Mouse (Mus musculus): ENCODE results near the gene Abce1. TPM values are rescaled to one million over a fixed set of nuclear protein-coding genes. Genes with fewer than 3 reads are reported as not detected.
"Not testable (repeated sequence)": the region's sequence is repeated elsewhere in the genome, so short reads cannot be mapped to it uniquely, and the experiment has no call there.

Abce1 gene
- polyA plus RNA-seq, 1 experiment from 2014 or later: 142 TPM

GRCm38 (mm10) chr8:79680965-79681364 lies 30.6 kb downstream of the Abce1 start:
- WGBS: 43% methylated on average over 2 of the region's 2 CpGs
- no peaks in the 10 kb centered on the region for H3K9me3 ChIP-seq
- no peak for DNase-seq (ENCODE audit: low spot score)
- H3K36me3 ChIP-seq (replicated peaks): peaks cover 64% of the 10 kb centered on the region
- H3K4me1 ChIP-seq: peaks cover 8% of the 10 kb centered on the region
- H3K4me3 ChIP-seq: peak overlapping the region; percentile 52
- H3K27ac ChIP-seq (replicated peaks): no peak overlapping the region
- H3K27me3 ChIP-seq (replicated peaks; ENCODE audit: low read depth, poor library complexity, severe bottlenecking): no peaks in the 10 kb centered on the region

GRCm38 (mm10) chr8:79680555-79680954 lies 31.0 kb downstream of the Abce1 start:
- Histone ChIP-seq H3K4me3 (peak overlapping the region; percentile 52), H3K36me3 (replicated peaks) (peaks cover 64% of the 10 kb centered on the region), H3K4me1 (peaks cover 8% of the 10 kb centered on the region), H3K27me3 (replicated peaks; ENCODE audit: low read depth, poor library complexity, severe bottlenecking) (no peaks in the 10 kb centered on the region), H3K27ac (replicated peaks) (no peak overlapping the region), H3K9me3 (no peaks in the 10 kb centered on the region)
- WGBS: 10% methylated on average over 34 of the region's 34 CpGs
- DNase-seq (ENCODE audit: low spot score): peak; percentile 40

- not testable (repeated sequence) for H3K9me3 ChIP-seq; H3K4me1 ChIP-seq; H3K27me3 ChIP-seq (replicated peaks; ENCODE audit: low read depth, poor library complexity, severe bottlenecking); H3K27ac ChIP-seq (replicated peaks); DNase-seq (ENCODE audit: low spot score)
- 53% methylated on average over 10 of the region's 10 CpGs for WGBS
- Histone ChIP-seq H3K4me3 (peak overlapping the region; percentile 52), H3K36me3 (replicated peaks) (peaks cover 64% of the 10 kb centered on the region)
Observed at GRCm38 (mm10) chr8:79680083-79680482, 31.5 kb downstream of the Abce1 start.

DNA sequence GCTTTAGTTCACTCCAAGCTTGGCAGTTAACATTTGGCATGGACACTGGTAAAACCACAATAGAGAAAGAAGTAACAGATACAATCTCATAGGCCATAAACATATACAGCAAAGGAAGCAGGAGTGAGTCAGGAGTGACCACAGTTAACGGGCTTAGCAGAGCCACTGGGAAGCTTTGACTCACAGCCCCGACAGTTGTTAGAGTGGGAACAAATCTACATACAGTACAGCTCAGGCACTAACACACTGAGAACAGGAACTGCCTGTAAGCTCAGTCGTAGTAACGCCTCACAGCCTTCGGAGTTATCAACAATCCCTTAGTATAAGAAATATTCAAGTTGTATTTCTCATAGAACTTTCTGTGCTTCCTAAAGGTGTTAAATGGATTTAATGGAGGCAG lies 32.5 kb downstream of the Abce1 start:
- peaks cover 8% of the 10 kb centered on the region for H3K4me1 ChIP-seq
- WGBS: 75% methylated on average over 5 of the region's 5 CpGs

DNA sequence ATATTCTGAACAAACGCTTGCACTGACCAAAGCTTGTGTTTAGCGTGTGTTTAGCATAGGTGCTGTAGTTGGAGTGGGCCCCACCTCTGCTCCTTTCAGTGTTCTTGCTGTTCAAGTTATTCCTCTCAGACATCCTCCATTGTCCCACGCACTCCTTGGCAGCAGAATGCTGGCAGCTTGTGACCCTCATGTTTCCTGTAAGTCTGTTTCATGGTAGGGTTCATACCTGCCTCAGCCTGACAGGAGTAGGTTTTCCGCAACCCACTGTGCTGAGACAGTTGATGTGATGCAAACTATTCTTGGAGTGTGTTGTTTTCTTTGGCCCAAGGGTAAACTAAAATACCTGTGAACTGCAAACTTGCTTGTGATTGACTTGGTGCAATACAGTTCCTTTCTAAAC lies 35.1 kb downstream of the Abce1 start:
- H3K9me3 ChIP-seq: no peaks in the 10 kb centered on the region
- H3K27ac ChIP-seq (replicated peaks): no peak overlapping the region
- peaks cover 64% of the 10 kb centered on the region for H3K36me3 ChIP-seq (replicated peaks)
- no peak overlapping the region for H3K4me3 ChIP-seq
- no peaks in the 10 kb centered on the region for H3K27me3 ChIP-seq (replicated peaks; ENCODE audit: low read depth, poor library complexity, severe bottlenecking)
- no peak for DNase-seq (ENCODE audit: low spot score)
- 88% methylated on average over 4 of the region's 4 CpGs for WGBS
- H3K4me1 ChIP-seq: peaks cover 8% of the 10 kb centered on the region

More for the DNA sequence above, 32.5 kb downstream of the Abce1 start:
- Histone ChIP-seq H3K27me3 (replicated peaks; ENCODE audit: low read depth, poor library complexity, severe bottlenecking) (no peaks in the 10 kb centered on the region), H3K9me3 (no peaks in the 10 kb centered on the region), H3K36me3 (replicated peaks) (peaks cover 64% of the 10 kb centered on the region), H3K27ac (replicated peaks) (no peak overlapping the region), H3K4me3 (no peak overlapping the region)
- DNase-seq (ENCODE audit: low spot score): no peak

DNA sequence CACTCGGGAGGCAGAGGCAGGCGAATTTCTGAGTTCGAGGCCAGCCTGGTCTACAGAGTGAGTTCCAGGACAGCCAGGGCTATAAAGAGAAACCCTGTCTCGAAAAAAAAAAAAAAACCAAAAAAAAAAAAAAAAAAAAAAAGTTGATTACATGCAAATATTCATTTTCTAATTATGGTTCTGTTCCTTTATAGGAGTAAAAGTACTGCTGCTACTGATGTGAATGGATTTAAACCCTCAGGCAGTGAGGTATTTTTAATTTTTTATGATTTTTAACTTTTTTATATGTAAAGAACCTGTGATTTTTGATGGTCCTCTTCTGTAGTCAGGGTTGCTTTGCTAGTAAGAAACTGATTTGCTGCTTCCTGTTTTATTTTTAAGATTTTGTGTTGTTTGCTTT lies 52.8 kb downstream of the Abce1 start:
- WGBS: 84% methylated on average over 4 of the region's 4 CpGs

GRCm38 (mm10) chr8:79653736-79654135 lies 57.8 kb downstream of the Abce1 start:
- Histone ChIP-seq H3K27ac (replicated peaks) (no peak overlapping the region), H3K36me3 (replicated peaks) (peaks cover 84% of the 10 kb centered on the region), H3K4me3 (no peak overlapping the region), H3K27me3 (replicated peaks; ENCODE audit: low read depth, poor library complexity, severe bottlenecking) (no peaks in the 10 kb centered on the region), H3K9me3 (no peaks in the 10 kb centered on the region), H3K4me1 (no peaks in the 10 kb centered on the region)
- WGBS: 92% methylated on average over 4 of the region's 4 CpGs
- no peak for DNase-seq (ENCODE audit: low spot score)

More for the DNA sequence above, 52.8 kb downstream of the Abce1 start:
- not testable (repeated sequence) for H3K4me1 ChIP-seq; H3K27me3 ChIP-seq (replicated peaks; ENCODE audit: low read depth, poor library complexity, severe bottlenecking); H3K27ac ChIP-seq (replicated peaks); H3K9me3 ChIP-seq; H3K4me3 ChIP-seq; DNase-seq (ENCODE audit: low spot score)
- H3K36me3 ChIP-seq (replicated peaks): peaks cover 93% of the 10 kb centered on the region

DNA sequence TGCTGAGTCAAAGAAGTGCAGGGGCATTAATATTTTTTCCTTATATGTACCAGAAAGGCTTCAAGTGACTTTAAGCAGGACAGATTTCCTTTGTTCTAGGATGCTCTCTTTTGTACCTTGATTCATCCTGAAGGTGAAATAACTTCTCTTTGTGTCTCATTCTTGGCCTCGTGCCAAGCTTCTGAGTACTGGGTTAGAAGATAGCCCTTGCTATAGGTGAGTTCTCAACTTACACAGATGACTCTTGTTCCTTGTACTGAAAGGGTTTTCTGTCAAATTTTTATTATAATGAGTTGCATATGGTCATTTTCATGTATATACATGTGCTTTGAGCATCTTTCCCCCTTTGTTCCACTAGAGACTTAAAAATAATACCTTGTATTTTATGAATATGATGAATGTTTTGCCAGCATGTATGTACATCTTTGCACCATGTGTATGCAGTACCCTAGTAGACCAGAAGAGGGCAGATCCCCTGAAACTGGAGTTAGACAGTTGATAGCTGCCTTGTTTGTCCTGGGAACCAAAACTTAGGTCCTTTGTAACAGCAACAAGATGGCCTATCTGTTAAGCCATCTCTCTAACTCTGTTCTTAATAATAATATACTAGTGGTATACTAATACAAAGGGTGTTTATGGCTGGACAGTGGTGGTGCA lies 61.3 kb downstream of the Abce1 start:
- WGBS: 78% methylated on average over 1 of the region's 1 CpGs
- no peaks in the 10 kb centered on the region for H3K9me3 ChIP-seq
- H3K4me3 ChIP-seq: no peak overlapping the region
- no peak for DNase-seq (ENCODE audit: low spot score)
- no peak overlapping the region for H3K27ac ChIP-seq (replicated peaks)
- H3K27me3 ChIP-seq (replicated peaks; ENCODE audit: low read depth, poor library complexity, severe bottlenecking): no peaks in the 10 kb centered on the region
- peaks cover 89% of the 10 kb centered on the region for H3K36me3 ChIP-seq (replicated peaks)
- H3K4me1 ChIP-seq: no peaks in the 10 kb centered on the region

GRCm38 (mm10) chr8:79649569-79649968 lies 62.0 kb downstream of the Abce1 start:
- no peak overlapping the region for H3K27ac ChIP-seq (replicated peaks)
- no peaks in the 10 kb centered on the region for H3K9me3 ChIP-seq
- no peaks in the 10 kb centered on the region for H3K27me3 ChIP-seq (replicated peaks; ENCODE audit: low read depth, poor library complexity, severe bottlenecking)
- peaks cover 89% of the 10 kb centered on the region for H3K36me3 ChIP-seq (replicated peaks)
- no peak overlapping the region for H3K4me3 ChIP-seq
- no peak for DNase-seq (ENCODE audit: low spot score)
- WGBS: 94% methylated on average over 4 of the region's 4 CpGs
- H3K4me1 ChIP-seq: no peaks in the 10 kb centered on the region

DNA sequence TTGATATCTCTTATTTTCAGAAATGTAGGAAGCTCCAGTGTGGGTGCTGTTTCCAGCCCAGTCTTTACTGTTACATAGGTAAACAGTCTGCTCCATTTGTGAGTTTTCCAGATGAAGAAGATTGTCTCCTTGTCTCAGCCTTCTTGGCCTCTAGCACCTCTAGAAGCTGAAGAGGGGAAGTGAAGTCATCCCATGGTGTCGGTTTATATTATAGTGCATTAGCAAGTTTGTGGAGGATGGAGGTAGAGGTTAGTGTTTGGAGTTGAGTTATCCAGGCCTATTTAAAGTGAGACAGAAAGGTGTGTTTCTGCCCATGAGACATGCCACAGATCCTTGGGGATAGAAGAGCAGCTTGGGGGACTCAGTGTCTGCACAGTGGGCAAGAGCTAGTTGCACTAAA lies 70.4 kb downstream of the Abce1 start:
- Histone ChIP-seq H3K4me3 (peak overlapping the region; percentile 94), H3K36me3 (replicated peaks) (peaks cover 29% of the 10 kb centered on the region), H3K4me1 (peaks cover 23% of the 10 kb centered on the region), H3K27ac (replicated peaks) (no peak overlapping the region), H3K9me3 (no peaks in the 10 kb centered on the region), H3K27me3 (replicated peaks; ENCODE audit: low read depth, poor library complexity, severe bottlenecking) (no peaks in the 10 kb centered on the region)
- WGBS: 41% methylated on average over 1 of the region's 1 CpGs
- no peak for DNase-seq (ENCODE audit: low spot score)

- Histone ChIP-seq H3K9me3 (no peaks in the 10 kb centered on the region), H3K27ac (replicated peaks) (peak within 1 kb of the TSS; percentile 98), H3K36me3 (replicated peaks) (peaks cover 16% of the 10 kb centered on the region), H3K27me3 (replicated peaks; ENCODE audit: low read depth, poor library complexity, severe bottlenecking) (no peaks in the 10 kb centered on the region), H3K4me3 (peak within 1 kb of the TSS; percentile 94), H3K4me1 (peaks cover 23% of the 10 kb centered on the region)
- DNase-seq (ENCODE audit: low spot score): peak; percentile 72
- WGBS: under 1% methylated on average over 103 of the region's 103 CpGs
Observed at GRCm38 (mm10) chr8:79639586-79640451, 71.7 kb downstream of the Abce1 start, which contains the start of gene Otud4. Otud4 (plus strand) TSS chr8:79639618.

GRCm38 (mm10) chr8:79638707-79639549 lies 72.6 kb downstream of the Abce1 start:
- Histone ChIP-seq H3K4me3 (peak overlapping the region; percentile 94), H3K9me3 (no peaks in the 10 kb centered on the region), H3K27me3 (replicated peaks; ENCODE audit: low read depth, poor library complexity, severe bottlenecking) (no peaks in the 10 kb centered on the region), H3K36me3 (replicated peaks) (peaks cover 7% of the 10 kb centered on the region), H3K4me1 (peaks cover 23% of the 10 kb centered on the region), H3K27ac (replicated peaks) (peak overlapping the region; percentile 98)
- DNase-seq (ENCODE audit: low spot score): peak; percentile 99
- WGBS: 1% methylated on average over 77 of the region's 77 CpGs
